In genomic region chr2:167783374-167783773, GRCm38 (mm10) we compare ENCODE assay signal across 18 mouse cellular contexts.
DNase-seq lines count a peak whose midpoint lies in the region; ATAC-seq and TF ChIP-seq lines count a peak whose summit lies in the region.
"Had no signal": no experiment of that assay in that cellular context is flagged by ENCODE, and none has a peak within 500 bp of the region (broad histone marks: within the 10 kb centered on the region; RNA-seq: fewer than 3 reads in every experiment).

No protein-coding gene starts in this region.

- H3K27ac ChIP-seq in liver, adult 2 months (replicated peaks; ENCODE audit: insufficient read depth, low read depth, low read length) = no peak overlapping the region
- H3K27ac ChIP-seq in liver, embryonic 12.5 days = no peak overlapping the region
- no peak overlapping the region for H3K27ac ChIP-seq in liver, embryonic 13.5 days
- no peak overlapping the region for H3K27ac ChIP-seq in liver, embryonic 15.5 days (replicated peaks)
- H3K27ac ChIP-seq in midbrain, embryonic 10.5 days (replicated peaks) = no peak overlapping the region
- H3K27ac ChIP-seq: forebrain, embryonic 10.5 days; forebrain, embryonic 13.5 days; hindbrain, embryonic 15.5 days had no signal

- no peaks in the 10 kb centered on the region for H3K79me2 ChIP-seq in liver, adult 2 months (ENCODE audit: control insufficient read depth, insufficient read depth, low read length)

- DNase-seq in liver, adult 2 months (ENCODE audit: extremely low read depth, low read depth, low spot score) = peak; percentile 66
- DNase-seq in liver, embryonic 13.5 days = no peak
- DNase-seq in yolk sac, embryonic 10.5 days (ENCODE audit: low spot score) = peak; percentile 63
- no peak for DNase-seq in midbrain, embryonic 10.5 days (ENCODE audit: low spot score)
- DNase-seq: adrenal gland, adult 8-10 months; adrenal gland, postnatal 25 days; cerebellum, adult 18-20 months; cerebellum, adult 9-10 months; cerebellum, postnatal 14 days; gastrocnemius, postnatal 10 days; gastrocnemius, postnatal 36 days had no signal

- no peak for TF ChIP-seq POLR2A in liver, adult 2 months (IDR thresholded peaks at IDR 0.05; ENCODE audit: extremely low read depth, insufficient read depth, low read length)

- H3K9me3 ChIP-seq in liver, embryonic 12.5 days (replicated peaks) = no peaks in the 10 kb centered on the region
- no peaks in the 10 kb centered on the region for H3K9me3 ChIP-seq in liver, embryonic 13.5 days (replicated peaks)
- no peaks in the 10 kb centered on the region for H3K9me3 ChIP-seq in liver, embryonic 15.5 days (replicated peaks)
- H3K9me3 ChIP-seq in midbrain, embryonic 10.5 days (replicated peaks) = no peaks in the 10 kb centered on the region
- H3K9me3 ChIP-seq: forebrain, embryonic 10.5 days; forebrain, embryonic 13.5 days; hindbrain, embryonic 12.5 days; hindbrain, embryonic 15.5 days had no signal

- no peak overlapping the region for H3K4me2 ChIP-seq in liver, embryonic 12.5 days
- H3K4me2 ChIP-seq in liver, embryonic 13.5 days = no peak overlapping the region
- no peak overlapping the region for H3K4me2 ChIP-seq in liver, embryonic 15.5 days
- H3K4me2 ChIP-seq: forebrain, embryonic 13.5 days; hindbrain, embryonic 15.5 days had no signal

- no peak overlapping the region for H3K4me3 ChIP-seq in liver, adult 2 months (ENCODE audit: insufficient read depth, low read depth, low read length)
- no peak overlapping the region for H3K4me3 ChIP-seq in liver, embryonic 12.5 days
- no peak overlapping the region for H3K4me3 ChIP-seq in liver, embryonic 13.5 days (replicated peaks)
- H3K4me3 ChIP-seq in liver, embryonic 15.5 days (replicated peaks) = no peak overlapping the region
- H3K4me3 ChIP-seq in midbrain, embryonic 10.5 days = no peak overlapping the region
- H3K4me3 ChIP-seq: forebrain, embryonic 10.5 days; forebrain, embryonic 13.5 days; hindbrain, embryonic 12.5 days; hindbrain, embryonic 15.5 days had no signal

- no peak for ATAC-seq in liver, embryonic 12.5 days
- peak; percentile 30 for ATAC-seq in liver, embryonic 13.5 days (ENCODE audit: low read depth)
- ATAC-seq in liver, embryonic 15.5 days (ENCODE audit: insufficient read depth) = peak; percentile 59; the same call in 1 of the 2 replicates
- ATAC-seq: CD4-positive, CD25-positive, alpha-beta regulatory T cell, adult 4 months; forebrain, embryonic 13.5 days had no signal

- no peak overlapping the region for H3K9ac ChIP-seq in liver, adult 2 months (ENCODE audit: low read depth, low read length)
- H3K9ac ChIP-seq in liver, embryonic 12.5 days = no peak overlapping the region
- H3K9ac ChIP-seq in liver, embryonic 13.5 days = no peak overlapping the region
- H3K9ac ChIP-seq in liver, embryonic 15.5 days = no peak overlapping the region
- H3K9ac ChIP-seq: forebrain, embryonic 13.5 days; hindbrain, embryonic 12.5 days; hindbrain, embryonic 15.5 days had no signal

- WGBS in liver, adult 2 months = 16% methylated on average over 3 of the region's 3 CpGs
- WGBS in liver, embryonic 12.5 days (ENCODE audit: insufficient replicate concordance) = 44% methylated on average over 3 of the region's 3 CpGs
- 38% methylated on average over 3 of the region's 3 CpGs for WGBS in liver, embryonic 13.5 days (ENCODE audit: insufficient replicate concordance)
- WGBS in liver, embryonic 15.5 days (ENCODE audit: insufficient replicate concordance) = 45% methylated on average over 3 of the region's 3 CpGs
- WGBS in midbrain, embryonic 10.5 days = 79% methylated on average over 3 of the region's 3 CpGs

- no peak for TF ChIP-seq CTCF in liver, adult 2 months (IDR thresholded peaks at IDR 0.05; ENCODE audit: low read depth, low read length)

- H3K4me1 ChIP-seq in liver, adult 2 months (ENCODE audit: control insufficient read depth, insufficient read depth, low read length) = peaks cover 21% of the 10 kb centered on the region
- peaks cover 43% of the 10 kb centered on the region for H3K4me1 ChIP-seq in liver, embryonic 12.5 days
- peaks cover 36% of the 10 kb centered on the region for H3K4me1 ChIP-seq in liver, embryonic 13.5 days (replicated peaks)
- H3K4me1 ChIP-seq in liver, embryonic 15.5 days (replicated peaks) = peaks cover 26% of the 10 kb centered on the region
- H3K4me1 ChIP-seq in midbrain, embryonic 10.5 days = peaks cover 27% of the 10 kb centered on the region

- no peaks in the 10 kb centered on the region for H3K36me3 ChIP-seq in liver, adult 2 months (ENCODE audit: control insufficient read depth, insufficient read depth, low read length)
- no peaks in the 10 kb centered on the region for H3K36me3 ChIP-seq in liver, embryonic 12.5 days
- no peaks in the 10 kb centered on the region for H3K36me3 ChIP-seq in liver, embryonic 13.5 days
- H3K36me3 ChIP-seq in liver, embryonic 15.5 days (replicated peaks) = no peaks in the 10 kb centered on the region
- no peaks in the 10 kb centered on the region for H3K36me3 ChIP-seq in midbrain, embryonic 10.5 days
- H3K36me3 ChIP-seq: hindbrain, embryonic 12.5 days; hindbrain, embryonic 15.5 days had no signal

- no peaks in the 10 kb centered on the region for H3K27me3 ChIP-seq in liver, adult 2 months (ENCODE audit: control insufficient read depth, insufficient read depth, low read length)
- H3K27me3 ChIP-seq in liver, embryonic 12.5 days (replicated peaks) = no peaks in the 10 kb centered on the region
- no peaks in the 10 kb centered on the region for H3K27me3 ChIP-seq in liver, embryonic 13.5 days
- no peaks in the 10 kb centered on the region for H3K27me3 ChIP-seq in liver, embryonic 15.5 days
- peaks cover 30% of the 10 kb centered on the region for H3K27me3 ChIP-seq in midbrain, embryonic 10.5 days (ENCODE audit: low read depth, poor library complexity, severe bottlenecking)
- H3K27me3 ChIP-seq: forebrain, embryonic 13.5 days; hindbrain, embryonic 12.5 days had no signal

Comparison
In these comparisons a context has a peak if more than half of its experiments do, and no peak if none do; other contexts are left out.
1. DNase-seq: peak in liver, adult 2 months (single experiment) and yolk sac, embryonic 10.5 days (single experiment); none in liver, embryonic 13.5 days (single experiment) and midbrain, embryonic 10.5 days (single experiment).